Mouse (Mus musculus) granulocyte monocyte progenitor cell, adult 5-6 weeks (primary cell): ENCODE results near the gene Fam129b. TPM values are rescaled to one million over a fixed set of nuclear protein-coding genes. Genes with fewer than 3 reads are reported as not detected.
"Not testable (repeated sequence)": the region's sequence is repeated elsewhere in the genome, so short reads cannot be mapped to it uniquely, and the experiment has no call there.

Source experiments
- ATAC-seq: replicated peaks from 2 replicates; pipeline ENCODE4 v1.8.0; 2016; ENCODE audit warnings: mild to moderate bottlenecking, moderate TSS enrichment, inconsistent platforms; ENCODE audit not compliant: poor library complexity, severe bottlenecking
- total RNA-seq, 2 experiments: library from RNA; stranded (forward) in 1 of 2; stranded (reverse) in 1 of 2; fragments of 200-712, 200-1000 nt in 1 of 2; fragments of >200 nt in 1 of 2; fragmentation: Nextera tagmentation in 1 of 2; gene quantifications; 2 replicates each; pipeline ENCODE4 v1.2.3; 2014 to 2017

Fam129b gene
- total RNA-seq (2014; fragmentation: Nextera tagmentation) (7.9 and 20.5 TPM in 2 replicates), total RNA-seq (2017) (6.2 and 9.6 TPM in 2 replicates)

- peak; percentile 64 for ATAC-seq
Observed at GRCm38 (mm10) chr2:32875675-32876489, at the start of gene Fam129b. Fam129b (plus strand) TSS chr2:32876114.

DNA sequence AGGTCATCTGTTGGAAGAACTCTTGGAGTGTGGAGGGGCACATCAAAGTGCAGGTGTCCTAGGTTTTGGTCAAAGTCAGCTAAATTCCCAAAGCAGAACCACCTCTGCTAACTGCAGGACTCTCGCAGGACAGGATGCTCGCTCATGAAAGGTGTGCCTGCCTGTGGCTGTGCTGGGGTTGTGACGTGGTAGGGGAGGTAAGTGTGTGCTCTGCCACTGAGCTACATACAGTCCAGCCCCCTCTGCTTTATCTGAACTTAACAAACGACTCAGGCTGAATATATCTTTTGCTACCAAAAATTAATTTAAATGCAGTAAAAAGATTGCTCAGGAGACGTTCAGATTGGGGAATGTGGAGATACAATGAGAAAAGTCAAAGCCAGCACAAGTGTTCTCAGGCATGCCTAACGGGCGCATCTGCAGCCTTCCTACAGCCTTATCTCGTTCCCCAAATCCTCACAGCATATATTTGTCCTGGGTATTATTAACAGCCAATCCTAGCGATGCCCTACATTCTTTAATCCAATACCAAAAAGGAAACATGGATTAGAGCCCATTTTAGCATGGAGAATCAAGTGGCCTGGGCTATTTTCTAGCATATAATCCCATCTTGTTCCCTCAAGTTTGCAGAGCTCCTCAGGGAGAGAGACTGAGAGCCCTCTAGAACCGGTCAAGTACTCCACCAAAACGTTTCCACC lies 46.8 kb upstream of the Fam129b start:
- no peak for ATAC-seq

- ATAC-seq: no peak
Observed at GRCm38 (mm10) chr2:32834496-32834895, 41.4 kb upstream of the Fam129b start.

- ATAC-seq: no peak
Observed at GRCm38 (mm10) chr2:32835588-32835987, 40.3 kb upstream of the Fam129b start.

GRCm38 (mm10) chr2:32838147-32838884 lies 37.6 kb upstream of the Fam129b start:
- ATAC-seq: no peak

DNA sequence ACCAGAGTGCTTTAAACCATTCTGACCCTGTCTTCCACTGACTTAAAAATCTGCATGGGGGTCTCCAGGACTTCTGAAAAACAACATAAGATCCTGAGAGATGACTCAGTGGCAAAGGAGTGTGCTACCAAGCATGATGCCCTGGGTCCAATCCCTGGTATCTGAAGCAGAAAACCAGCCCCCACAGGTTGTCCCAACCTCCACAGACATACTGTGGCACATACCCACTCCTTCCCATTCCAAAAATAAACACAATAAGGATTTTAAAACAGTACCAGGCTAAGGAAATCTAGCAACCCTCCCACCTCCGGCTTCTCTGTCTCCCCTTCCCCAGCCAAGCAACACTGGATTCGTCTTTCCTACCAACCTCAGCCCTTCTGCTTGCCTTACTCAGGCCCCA lies 36.7 kb upstream of the Fam129b start:
- ATAC-seq: no peak

- ATAC-seq: no peak
Observed at GRCm38 (mm10) chr2:32841099-32841498, 34.8 kb upstream of the Fam129b start.

DNA sequence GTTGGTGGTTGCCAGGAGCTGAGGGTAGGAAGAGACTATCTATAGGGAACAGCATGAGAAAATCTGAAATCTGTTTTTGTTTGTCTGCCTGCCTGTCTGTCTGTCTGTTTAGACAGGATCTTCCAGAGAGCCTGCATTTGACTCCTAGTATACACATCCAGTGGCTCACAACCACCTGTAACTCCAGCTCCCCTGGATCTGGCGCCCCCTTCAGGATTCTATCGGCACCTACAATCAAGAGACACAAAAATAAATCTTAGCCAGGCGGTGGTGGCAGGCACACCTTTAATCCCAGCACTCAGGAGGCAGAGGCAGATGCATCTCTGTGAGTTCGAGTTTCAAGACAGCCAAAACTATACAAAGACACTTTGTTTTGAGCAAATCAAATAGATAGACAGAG lies 33.4 kb upstream of the Fam129b start:
- no peak for ATAC-seq

- no peak for ATAC-seq
Observed at GRCm38 (mm10) chr2:32845572-32846100, 30.3 kb upstream of the Fam129b start.

- peak; percentile 30 for ATAC-seq
Observed at GRCm38 (mm10) chr2:32846101-32846804, 29.7 kb upstream of the Fam129b start.

DNA sequence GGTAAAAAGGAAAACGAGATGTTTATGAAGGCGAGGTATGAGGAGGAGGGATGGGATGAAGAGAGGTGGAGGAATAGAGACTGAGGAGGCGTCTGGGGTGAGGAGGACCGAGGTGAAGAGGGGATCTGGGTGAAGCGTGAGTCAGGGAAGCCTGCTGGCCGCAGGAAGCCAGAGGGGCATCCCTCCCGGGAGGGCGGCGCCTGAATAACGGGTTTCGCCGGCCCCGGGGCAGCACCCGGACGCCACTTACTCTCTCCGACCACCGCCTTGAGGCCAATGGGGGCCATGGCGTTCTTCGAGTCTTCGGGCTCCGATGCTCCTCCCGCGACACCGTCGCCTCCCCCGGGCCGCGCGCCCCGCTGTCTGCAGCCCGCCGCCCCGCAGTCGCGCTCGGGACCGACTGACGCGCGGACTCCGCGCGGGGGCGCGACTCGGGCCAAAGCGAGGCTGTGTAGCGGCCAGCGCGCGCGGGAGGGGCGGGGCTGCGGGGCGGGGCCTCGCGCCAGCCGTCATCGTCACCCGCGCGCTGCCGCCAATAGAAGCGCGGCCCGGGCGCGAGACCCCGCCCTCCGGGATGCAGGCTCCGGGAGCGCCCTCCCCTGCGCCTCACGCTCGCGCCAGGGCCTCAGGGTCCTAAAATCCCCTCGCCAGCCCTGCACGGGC lies 29.0 kb upstream of the Fam129b start, which contains the start of gene Stxbp1:
TSS of gene Stxbp1 (minus strand) at position 441 of the 663 bp plus-strand sequence.
- peak; percentile 94 for ATAC-seq

DNA sequence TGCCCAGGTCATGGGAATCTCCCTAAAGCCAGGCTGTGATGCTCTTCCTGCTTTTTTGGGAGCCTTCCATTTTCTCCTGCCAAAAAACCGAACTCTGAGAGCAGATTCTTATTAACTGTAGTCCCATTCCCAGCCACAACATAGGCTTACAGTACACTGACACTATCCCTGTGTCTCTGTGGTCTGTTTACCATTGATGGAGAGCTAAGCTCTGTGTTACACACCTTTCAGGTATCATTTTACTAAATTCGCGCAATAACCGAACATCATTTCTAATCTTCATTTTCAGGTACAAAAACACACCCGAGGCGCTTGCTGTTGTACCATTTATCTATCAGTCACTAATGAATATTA lies 28.5 kb upstream of the Fam129b start:
- ATAC-seq: no peak

DNA sequence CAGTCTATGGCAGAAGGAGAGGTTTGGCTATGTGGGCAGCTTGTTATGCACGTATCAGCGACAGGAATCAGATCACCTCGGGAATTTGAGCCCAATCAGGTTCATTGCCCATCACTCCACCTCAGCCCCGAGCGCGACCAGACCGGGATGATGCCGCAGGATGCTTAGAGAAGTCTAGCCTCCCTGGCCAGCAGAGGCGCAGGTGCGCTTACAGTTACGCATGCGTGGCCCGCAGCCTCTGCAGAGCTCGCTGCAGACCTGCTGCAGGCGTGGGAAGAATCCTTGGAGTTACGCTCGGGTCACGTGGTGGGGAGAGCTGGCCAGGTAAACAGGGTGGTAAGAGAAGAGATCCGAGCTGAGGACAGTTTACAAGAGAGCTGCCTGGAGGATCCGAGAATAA lies 23.8 kb upstream of the Fam129b start:
- ATAC-seq: no peak

- not testable (repeated sequence) for ATAC-seq
Observed at GRCm38 (mm10) chr2:32853716-32854115, 22.2 kb upstream of the Fam129b start.

- ATAC-seq: peak; percentile 66
Observed at GRCm38 (mm10) chr2:32854206-32854605, 21.7 kb upstream of the Fam129b start.

- ATAC-seq: no peak
Observed at GRCm38 (mm10) chr2:32855046-32855785, 20.7 kb upstream of the Fam129b start.

DNA sequence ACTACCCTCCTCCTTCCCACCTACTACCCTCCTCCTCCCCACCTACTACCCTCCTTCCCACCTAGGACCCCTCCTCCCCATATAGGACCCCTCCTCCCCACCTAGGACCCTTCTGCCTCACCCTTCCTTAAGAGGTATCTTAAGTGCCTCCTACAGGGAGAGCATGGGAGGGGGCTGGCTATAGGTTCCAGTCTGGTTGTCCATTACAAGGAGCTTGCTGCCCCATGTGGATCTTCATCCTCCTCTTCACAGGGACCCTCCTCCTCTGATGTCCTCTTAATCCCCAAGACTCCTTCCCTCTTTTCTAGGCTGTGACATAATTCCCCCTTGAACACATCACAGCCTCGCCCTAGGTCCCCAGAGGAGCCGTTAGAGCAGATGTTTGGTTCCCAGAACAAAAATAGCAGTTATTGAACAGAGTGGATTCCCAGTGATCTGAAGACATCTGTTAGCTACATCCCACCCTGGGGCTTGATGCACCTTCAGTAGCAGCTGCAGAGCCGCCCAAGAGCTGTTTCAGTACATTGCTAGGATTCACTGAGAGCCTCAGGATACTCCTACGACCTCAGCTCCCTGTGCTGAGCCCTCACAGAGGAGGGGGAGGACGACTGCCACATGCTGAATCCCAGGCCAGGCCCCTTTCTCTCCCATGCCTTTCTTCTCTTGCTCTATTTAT lies 20.0 kb upstream of the Fam129b start:
- ATAC-seq: no peak

GRCm38 (mm10) chr2:32857584-32857983 lies 18.3 kb upstream of the Fam129b start:
- peak; percentile 93 for ATAC-seq
